Mouse (Mus musculus): ENCODE data around the gene Poc5. TPM values are rescaled to one million over a fixed set of nuclear protein-coding genes. Genes with fewer than 3 reads are reported as not detected.

The Poc5 gene
- polyA plus RNA-seq, 1 experiment from 2014 or later = 5.4 TPM

- ATAC-seq (ENCODE audit: low read depth) = no peak
- H3K9me3 ChIP-seq (replicated peaks; ENCODE audit: control insufficient read depth, low read length) = no peaks in the 10 kb centered on the region
- 63% methylated on average over 5 of the region's 5 CpGs for WGBS (ENCODE audit: insufficient replicate concordance)
- no peak overlapping the region for H3K27ac ChIP-seq (ENCODE audit: low read length)
- H3K4me1 ChIP-seq (ENCODE audit: control insufficient read depth, low read depth, low read length) = no peaks in the 10 kb centered on the region
- H3K36me3 ChIP-seq (ENCODE audit: control insufficient read depth, insufficient read depth) = no peaks in the 10 kb centered on the region
- no peaks in the 10 kb centered on the region for H3K27me3 ChIP-seq (ENCODE audit: control insufficient read depth, insufficient read depth, low read depth, low read length)
- no peak overlapping the region for H3K4me2 ChIP-seq (ENCODE audit: low read depth, low read length)
- H3K4me3 ChIP-seq (ENCODE audit: low read depth, low read length) = no peak overlapping the region
- no peak overlapping the region for H3K9ac ChIP-seq (ENCODE audit: low read depth, low read length)
Observed at GRCm38 (mm10) chr13:96458018-96458417, 69.9 kb downstream of the Poc5 start.

- Histone ChIP-seq H3K9me3 (replicated peaks; ENCODE audit: control insufficient read depth, low read length) (no peaks in the 10 kb centered on the region), H3K4me3 (ENCODE audit: low read depth, low read length) (no peak overlapping the region), H3K27me3 (ENCODE audit: control insufficient read depth, insufficient read depth, low read depth, low read length) (no peaks in the 10 kb centered on the region), H3K27ac (ENCODE audit: low read length) (no peak overlapping the region), H3K4me2 (ENCODE audit: low read depth, low read length) (no peak overlapping the region), H3K4me1 (ENCODE audit: control insufficient read depth, low read depth, low read length) (no peaks in the 10 kb centered on the region), H3K36me3 (ENCODE audit: control insufficient read depth, insufficient read depth) (no peaks in the 10 kb centered on the region), H3K9ac (ENCODE audit: low read depth, low read length) (no peak overlapping the region)
- 67% methylated on average over 4 of the region's 4 CpGs for WGBS (ENCODE audit: insufficient replicate concordance)
- no peak for ATAC-seq (ENCODE audit: low read depth)
Observed at GRCm38 (mm10) chr13:96458606-96459005, 70.5 kb downstream of the Poc5 start.

DNA sequence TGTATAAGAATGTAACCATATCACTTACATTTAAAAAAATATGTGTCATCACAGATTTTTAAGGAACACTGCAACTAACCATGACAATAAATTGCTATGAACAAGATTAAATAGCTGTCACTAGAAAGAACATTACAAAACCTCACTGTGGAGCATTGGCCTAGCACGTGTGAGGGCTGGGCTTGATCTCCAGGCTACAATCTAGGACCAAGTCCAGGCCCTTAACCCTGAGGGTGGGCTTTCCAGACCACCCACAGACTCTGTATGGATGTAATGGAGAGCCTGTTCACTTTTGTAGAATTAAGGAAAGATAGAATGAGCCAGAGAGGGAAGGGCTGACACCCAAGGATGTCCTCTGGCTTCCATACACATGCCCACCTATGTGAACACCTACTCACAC lies 74.5 kb downstream of the Poc5 start:
- WGBS (ENCODE audit: insufficient replicate concordance) = 63% methylated on average over 1 of the region's 1 CpGs

GRCm38 (mm10) chr13:96465315-96465714 lies 77.2 kb downstream of the Poc5 start:
- Histone ChIP-seq H3K27ac (ENCODE audit: low read length) (no peak overlapping the region), H3K4me1 (ENCODE audit: control insufficient read depth, low read depth, low read length) (no peaks in the 10 kb centered on the region), H3K36me3 (ENCODE audit: control insufficient read depth, insufficient read depth) (no peaks in the 10 kb centered on the region), H3K27me3 (ENCODE audit: control insufficient read depth, insufficient read depth, low read depth, low read length) (no peaks in the 10 kb centered on the region), H3K9me3 (replicated peaks; ENCODE audit: control insufficient read depth, low read length) (no peaks in the 10 kb centered on the region), H3K4me3 (ENCODE audit: low read depth, low read length) (no peak overlapping the region), H3K4me2 (ENCODE audit: low read depth, low read length) (no peak overlapping the region), H3K9ac (ENCODE audit: low read depth, low read length) (no peak overlapping the region)
- WGBS (ENCODE audit: insufficient replicate concordance) = 60% methylated on average over 5 of the region's 5 CpGs
- no peak for ATAC-seq (ENCODE audit: low read depth)

More for the DNA sequence above, 74.5 kb downstream of the Poc5 start:
- no peak for ATAC-seq (ENCODE audit: low read depth)
- Histone ChIP-seq H3K9ac (ENCODE audit: low read depth, low read length) (no peak overlapping the region), H3K36me3 (ENCODE audit: control insufficient read depth, insufficient read depth) (no peaks in the 10 kb centered on the region), H3K27ac (ENCODE audit: low read length) (no peak overlapping the region), H3K4me3 (ENCODE audit: low read depth, low read length) (no peak overlapping the region), H3K9me3 (replicated peaks; ENCODE audit: control insufficient read depth, low read length) (no peaks in the 10 kb centered on the region), H3K4me1 (ENCODE audit: control insufficient read depth, low read depth, low read length) (no peaks in the 10 kb centered on the region), H3K27me3 (ENCODE audit: control insufficient read depth, insufficient read depth, low read depth, low read length) (no peaks in the 10 kb centered on the region), H3K4me2 (ENCODE audit: low read depth, low read length) (no peak overlapping the region)

Small RNAs within 50 kb of the gene (microRNA-seq; reads per million reads assigned to microRNA genes)
- gene Gm25213 = not detected

Other genes starting within 250 kb of the Poc5 start
- not detected in 2 replicates for gene Ankdd1b, start 82.9 kb downstream of the Poc5 start, polyA plus RNA-seq (2015; fragmentation: Nextera tagmentation; extraction: Ambion mirVana)
- gene Gm17622, start 102.4 kb downstream of the Poc5 start, polyA plus RNA-seq (2015; fragmentation: Nextera tagmentation; extraction: Ambion mirVana) = not detected in 2 replicates
- gene Polk, start 154.3 kb downstream of the Poc5 start, polyA plus RNA-seq (2015; fragmentation: Nextera tagmentation; extraction: Ambion mirVana) = 3.7 and 3.8 TPM in 2 replicates
- gene Col4a3bp, start 154.3 kb downstream of the Poc5 start, polyA plus RNA-seq (2015; fragmentation: Nextera tagmentation; extraction: Ambion mirVana) = 5.2 and 5.5 TPM in 2 replicates

All from liver, embryonic 16.5 days (tissue).